Mouse (Mus musculus) heart, embryonic 14.5 days (tissue): Measurements from ENCODE around the gene Arhgap10. TPM values are rescaled to one million over a fixed set of nuclear protein-coding genes. Genes with fewer than 3 reads are reported as not detected.

Source experiments
- ATAC-seq: fragments of 200-750 bp; cut with Nextera tagmentation; 2 replicates; pipeline ENCODE4 v1.8.0; 2017; ENCODE audit warnings: low read depth, moderate TSS enrichment; ENCODE audit not compliant: insufficient number of reproducible peaks, insufficient read depth, low FRiP score
- H3K27ac ChIP-seq, 2 experiments: fragments of 200-500 bp in 1 of 2; fragments of 300-500 bp in 1 of 2; sonication (generic) in 1 of 2; replicated peaks in 1 of 2; 2 replicates each; pipeline ENCODE4 v1.5.1; 2012 to 2014; ENCODE audit warnings: low read depth in 2 of 2, low read length in 2 of 2, control low read depth in 1 of 2, mild to moderate bottlenecking in 1 of 2, mixed read lengths in 1 of 2; ENCODE audit not compliant: control insufficient read depth in 1 of 2, insufficient read depth in 1 of 2
- H3K27me3 ChIP-seq: fragments of 300-500 bp; sonication (generic); 2 replicates; pipeline ENCODE4 v1.6.1; 2014; ENCODE audit warnings: mild to moderate bottlenecking, low read length, control low read depth; ENCODE audit not compliant: control insufficient read depth, insufficient read depth
- H3K36me3 ChIP-seq: fragments of 300-500 bp; sonication (generic); 2 replicates; pipeline ENCODE4 v1.6.1; 2014; ENCODE audit warnings: mild to moderate bottlenecking, control low read depth, low read length, mixed read lengths; ENCODE audit not compliant: control insufficient read depth, insufficient read depth
- H3K4me1 ChIP-seq, 2 experiments: fragments of 200-500 bp in 1 of 2; fragments of 300-500 bp in 1 of 2; sonication (generic) in 1 of 2; 2 replicates each; pipeline ENCODE4 v1.6.1; 2012 to 2014; ENCODE audit warnings: low read length in 2 of 2, control low read depth in 1 of 2, mixed read lengths in 1 of 2; ENCODE audit not compliant: control insufficient read depth in 2 of 2, insufficient read depth in 2 of 2
- H3K4me2 ChIP-seq: fragments of 300-500 bp; sonication (generic); 2 replicates; pipeline ENCODE4 v1.6.1; 2014; ENCODE audit warnings: mild to moderate bottlenecking, low read length
- H3K4me3 ChIP-seq, 2 experiments: fragments of 200-500 bp in 1 of 2; fragments of 300-500 bp in 1 of 2; sonication (generic) in 1 of 2; 2 replicates each; pipeline ENCODE4 v1.5.1; 2012 to 2014; ENCODE audit warnings: low read length in 2 of 2, mild to moderate bottlenecking in 2 of 2, control low read depth in 1 of 2, low read depth in 1 of 2, moderate library complexity in 1 of 2; ENCODE audit not compliant: control insufficient read depth in 1 of 2, insufficient read depth in 1 of 2
- H3K9ac ChIP-seq: fragments of 300-500 bp; sonication (generic); 2 replicates; pipeline ENCODE4 v1.6.1; 2014; ENCODE audit warnings: mild to moderate bottlenecking, low read length
- H3K9me3 ChIP-seq: fragments of 300-500 bp; sonication (generic); 2 replicates; pipeline ENCODE4 v1.6.1; 2016; ENCODE audit warnings: low read length, control low read depth; ENCODE audit not compliant: control insufficient read depth
- WGBS: fragments of 180-500 bp; shearing (Covaris S2); extraction: QIAGEN DNeasy Blood & Tissue Kit; methylation state at CpG from one replicate; pipeline ENCODE4 v1.1.7; 2014; 5-methylcytosine and 5-hydroxymethylcytosine counted together
- polyA plus RNA-seq: library from polyadenylated mRNA; unstranded; fragments of >200 nt; fragmentation: Nextera tagmentation; extraction: Ambion mirVana; gene quantifications from 2 replicates; pipeline ENCODE4 v1.2.1, GENCODE M21; 2014

Arhgap10 gene
- polyA plus RNA-seq, 1 experiment from 2014 or later = 26.2 TPM

DNA sequence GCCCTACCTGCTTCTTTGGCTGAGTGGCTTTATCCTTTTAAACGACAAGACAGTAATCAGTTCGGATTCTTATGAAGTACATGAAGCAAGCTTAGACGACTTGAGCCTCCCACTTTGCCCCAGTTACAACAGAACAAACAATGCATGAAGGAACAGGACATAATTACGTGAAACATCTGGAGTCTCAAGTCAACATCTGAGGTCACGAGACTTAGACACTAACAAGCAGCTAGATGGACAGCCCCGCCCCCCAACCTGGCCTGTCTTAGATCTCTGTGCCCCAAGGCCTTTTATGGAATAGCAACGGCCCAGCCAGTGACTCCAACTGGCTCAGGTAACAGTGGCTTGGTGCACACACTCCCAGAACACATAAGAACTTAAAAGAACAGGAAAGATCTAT lies 44.0 kb downstream of the Arhgap10 start:
- ATAC-seq = no peak
- Histone ChIP-seq H3K9me3 (no peaks in the 10 kb centered on the region), H3K36me3 (no peaks in the 10 kb centered on the region), H3K4me2 (no peak overlapping the region; the same call in 1 of the 2 replicates), H3K9ac (no peak overlapping the region), H3K27me3 (no peaks in the 10 kb centered on the region), H3K4me1 (peaks cover 20 to 44% of the 10 kb centered on the region in 2 experiments), H3K27ac (peak overlapping the region; percentile 88 to 94), H3K4me3 (no peak overlapping the region)
- WGBS = 53% methylated on average over 7 of the region's 7 CpGs

DNA sequence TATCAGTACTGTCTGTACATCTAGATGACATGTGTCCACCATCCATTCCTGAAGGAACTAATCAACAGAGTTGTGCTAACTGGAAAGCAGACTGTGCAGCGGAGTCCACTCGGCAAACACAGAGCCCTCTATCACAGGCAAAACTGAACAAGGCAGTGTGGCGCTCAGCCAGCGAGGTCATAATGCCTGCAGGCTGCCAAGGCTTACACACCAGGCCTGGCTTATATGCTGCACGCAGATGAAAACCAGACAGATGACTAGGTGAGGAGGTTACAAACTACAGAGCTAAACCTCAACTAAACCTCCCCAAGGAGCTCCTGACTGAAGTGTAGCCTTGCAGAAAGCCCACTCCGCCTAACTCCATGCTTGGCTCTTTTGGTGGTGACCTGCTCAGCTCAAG lies 44.4 kb downstream of the Arhgap10 start:
- 31% methylated on average over 6 of the region's 6 CpGs for WGBS
- H3K4me3 ChIP-seq = no peak overlapping the region
- ATAC-seq = peak; percentile 85
- H3K36me3 ChIP-seq = no peaks in the 10 kb centered on the region
- H3K9me3 ChIP-seq = no peaks in the 10 kb centered on the region
- H3K4me1 ChIP-seq = peaks cover 16 to 40% of the 10 kb centered on the region in 2 experiments
- peak overlapping the region; percentile 88 to 94 for H3K27ac ChIP-seq
- no peak overlapping the region; the same call in 1 of the 2 replicates for H3K4me2 ChIP-seq
- no peak overlapping the region for H3K9ac ChIP-seq
- H3K27me3 ChIP-seq = no peaks in the 10 kb centered on the region

DNA sequence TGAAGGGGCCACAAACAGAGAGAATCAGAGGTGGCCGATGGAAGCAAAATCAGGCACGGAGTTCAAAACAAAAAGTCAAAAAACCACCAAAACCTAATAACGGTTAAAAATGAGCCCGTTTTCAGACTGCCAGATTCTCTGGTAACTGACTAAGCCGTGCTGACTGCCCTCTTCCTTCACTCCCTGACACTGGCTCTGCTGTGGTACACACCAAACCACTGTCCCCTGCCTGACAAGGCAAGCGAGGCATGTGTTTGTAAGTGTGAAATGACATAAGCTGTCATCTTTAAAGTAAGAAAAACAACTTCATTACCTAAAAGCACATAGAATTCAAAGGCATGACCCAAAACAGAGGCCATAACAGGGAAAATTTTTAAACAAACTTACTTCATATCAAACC lies 56.4 kb downstream of the Arhgap10 start:
- 74% methylated on average over 6 of the region's 6 CpGs for WGBS
- Histone ChIP-seq H3K4me3 (no peak overlapping the region), H3K9me3 (no peaks in the 10 kb centered on the region), H3K36me3 (no peaks in the 10 kb centered on the region), H3K4me2 (no peak overlapping the region), H3K27me3 (no peaks in the 10 kb centered on the region), H3K9ac (no peak overlapping the region), H3K4me1 (no peaks in the 10 kb centered on the region; a peak in 1 of 4 replicates), H3K27ac (no peak overlapping the region)
- ATAC-seq = no peak

DNA sequence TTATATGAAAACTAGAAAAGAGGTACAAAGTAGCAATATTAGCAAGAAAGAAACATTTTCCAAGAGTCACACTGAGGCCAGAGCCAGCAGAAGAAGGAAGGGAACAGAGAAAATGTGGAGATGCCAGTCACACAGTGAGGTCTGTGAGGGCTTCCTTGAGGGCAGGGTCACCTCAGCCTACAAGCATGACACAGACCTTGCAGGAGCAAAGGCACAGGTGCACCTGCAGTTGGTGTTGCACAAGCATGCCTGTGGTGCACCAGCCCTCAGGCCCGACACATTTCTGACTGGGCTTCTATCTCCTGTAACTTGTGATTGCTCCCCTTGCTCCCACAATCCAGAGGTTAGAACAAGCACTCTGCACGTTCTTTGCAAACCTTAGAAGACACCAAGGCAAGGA lies 57.4 kb downstream of the Arhgap10 start:
- no peak for ATAC-seq
- Histone ChIP-seq H3K4me2 (no peak overlapping the region), H3K4me1 (peaks cover 0 to 2% of the 10 kb centered on the region in 2 experiments; a peak in 1 of 4 replicates), H3K4me3 (no peak overlapping the region), H3K36me3 (no peaks in the 10 kb centered on the region), H3K9me3 (no peaks in the 10 kb centered on the region), H3K27ac (no peak overlapping the region), H3K9ac (no peak overlapping the region), H3K27me3 (no peaks in the 10 kb centered on the region)
- 85% methylated on average over 2 of the region's 2 CpGs for WGBS

DNA sequence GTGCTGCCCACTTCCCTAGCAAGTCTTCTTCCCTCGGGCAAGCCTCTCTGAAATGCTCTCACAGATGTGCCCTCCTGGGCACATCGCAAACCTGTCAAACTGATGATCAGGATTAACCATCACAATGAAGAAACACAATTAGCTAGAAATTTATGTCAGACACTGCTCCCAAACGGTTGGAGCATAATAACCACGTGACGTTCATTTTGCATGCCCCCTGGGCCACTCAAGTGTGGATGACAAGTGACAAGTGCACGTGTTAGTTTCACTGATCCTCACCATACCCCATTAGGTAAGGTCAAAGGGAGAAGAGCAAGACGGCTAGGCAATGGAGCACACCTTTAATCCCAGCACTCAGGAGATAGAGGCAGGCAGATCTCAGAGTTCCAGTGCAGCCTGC lies 58.1 kb downstream of the Arhgap10 start:
- no peak overlapping the region for H3K4me2 ChIP-seq
- ATAC-seq = no peak
- no peaks in the 10 kb centered on the region for H3K9me3 ChIP-seq
- no peaks in the 10 kb centered on the region for H3K27me3 ChIP-seq
- no peak overlapping the region for H3K9ac ChIP-seq
- no peaks in the 10 kb centered on the region for H3K36me3 ChIP-seq
- no peak overlapping the region for H3K27ac ChIP-seq
- WGBS = 74% methylated on average over 7 of the region's 7 CpGs
- H3K4me3 ChIP-seq = no peak overlapping the region
- H3K4me1 ChIP-seq = peaks cover 0 to 2% of the 10 kb centered on the region in 2 experiments; a peak in 1 of 4 replicates

DNA sequence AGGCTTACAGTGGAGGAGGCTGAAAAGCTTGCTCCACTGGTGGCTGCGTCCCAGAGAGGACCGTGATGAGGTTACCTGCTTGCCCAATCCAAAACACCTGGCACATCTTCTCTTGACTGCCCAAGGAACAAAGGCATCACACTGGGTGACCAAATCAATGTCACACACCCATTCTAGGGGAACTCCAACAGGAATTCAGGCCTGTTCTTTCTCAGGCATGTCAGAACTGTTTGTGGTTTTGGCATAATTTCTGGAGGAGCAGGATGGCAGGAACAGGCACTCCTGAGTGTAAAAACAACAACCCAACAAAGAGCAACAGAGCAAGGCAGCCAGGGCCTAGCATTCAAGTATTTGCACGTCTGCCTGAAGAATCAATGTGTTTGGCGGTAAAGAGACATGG lies 59.2 kb downstream of the Arhgap10 start:
- H3K9ac ChIP-seq = no peak overlapping the region
- no peak for ATAC-seq
- no peak overlapping the region for H3K4me3 ChIP-seq
- H3K4me1 ChIP-seq = peaks cover 0 to 2% of the 10 kb centered on the region in 2 experiments; a peak in 1 of 4 replicates
- H3K36me3 ChIP-seq = no peaks in the 10 kb centered on the region
- H3K27ac ChIP-seq = no peak overlapping the region
- H3K4me2 ChIP-seq = no peak overlapping the region
- no peaks in the 10 kb centered on the region for H3K9me3 ChIP-seq
- WGBS = 85% methylated on average over 4 of the region's 4 CpGs
- H3K27me3 ChIP-seq = no peaks in the 10 kb centered on the region

DNA sequence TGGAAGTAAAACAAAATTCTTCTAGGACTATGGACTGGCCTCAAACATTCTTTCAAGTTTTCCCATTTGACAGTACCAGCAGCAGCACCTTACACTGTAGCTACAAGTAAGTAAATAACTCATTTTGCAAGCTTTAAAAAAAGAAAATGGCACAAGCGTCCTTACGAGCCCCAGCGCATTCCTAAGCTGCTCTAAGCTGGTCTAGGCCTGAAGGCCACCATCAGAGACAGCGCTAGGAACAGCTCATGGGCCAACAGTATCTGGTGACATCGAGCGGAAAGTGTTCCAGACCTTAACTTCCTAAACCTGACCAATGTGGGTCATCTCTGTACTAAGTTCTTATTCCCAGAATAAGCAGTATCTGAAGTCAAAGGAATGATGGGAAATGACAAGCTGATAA lies 61.5 kb downstream of the Arhgap10 start:
- no peak overlapping the region for H3K27ac ChIP-seq
- H3K9me3 ChIP-seq = peaks cover 2% of the 10 kb centered on the region
- no peak overlapping the region for H3K4me2 ChIP-seq
- H3K4me3 ChIP-seq = no peak overlapping the region
- H3K27me3 ChIP-seq = no peaks in the 10 kb centered on the region
- 89% methylated on average over 6 of the region's 6 CpGs for WGBS
- no peaks in the 10 kb centered on the region for H3K36me3 ChIP-seq
- ATAC-seq = no peak
- H3K4me1 ChIP-seq = peaks cover 0 to 2% of the 10 kb centered on the region in 2 experiments; a peak in 1 of 4 replicates
- no peak overlapping the region for H3K9ac ChIP-seq

DNA sequence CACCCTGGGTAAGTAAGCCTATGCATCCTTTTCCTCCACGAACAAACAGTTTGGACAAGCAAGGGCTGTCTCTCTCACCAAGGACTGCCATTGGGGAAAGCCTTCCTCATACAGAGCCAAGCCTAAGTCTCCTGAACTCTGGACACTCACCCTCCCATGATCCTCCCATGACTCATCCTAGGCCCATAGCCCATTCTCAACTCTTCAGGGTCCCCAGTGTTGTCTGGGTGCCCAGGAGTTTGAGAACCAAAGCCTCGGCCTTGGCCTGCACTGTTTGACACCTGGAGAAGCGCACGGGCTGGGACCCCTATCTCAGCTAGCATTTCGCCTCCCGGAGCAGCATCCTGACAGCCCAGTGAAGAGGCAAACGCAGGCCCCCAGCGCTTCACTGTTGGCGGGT lies 63.9 kb downstream of the Arhgap10 start:
- H3K4me3 ChIP-seq = no peak overlapping the region
- WGBS = 86% methylated on average over 9 of the region's 9 CpGs
- no peak overlapping the region; the same call in 1 of the 2 replicates for H3K9ac ChIP-seq
- peaks cover 15% of the 10 kb centered on the region for H3K36me3 ChIP-seq
- H3K27ac ChIP-seq = no peak overlapping the region
- no peak overlapping the region for H3K4me2 ChIP-seq
- peak; percentile 21; the same call in 1 of the 2 replicates for ATAC-seq
- H3K4me1 ChIP-seq = 0 out of 4 replicates have a peak, but pooled peaks cover 0 to 2% of the 10 kb centered on the region in 2 experiments
- H3K27me3 ChIP-seq = no peaks in the 10 kb centered on the region
- peaks cover 21% of the 10 kb centered on the region for H3K9me3 ChIP-seq
